Mouse (Mus musculus): ENCODE results near the gene Rpl13.

DNA sequence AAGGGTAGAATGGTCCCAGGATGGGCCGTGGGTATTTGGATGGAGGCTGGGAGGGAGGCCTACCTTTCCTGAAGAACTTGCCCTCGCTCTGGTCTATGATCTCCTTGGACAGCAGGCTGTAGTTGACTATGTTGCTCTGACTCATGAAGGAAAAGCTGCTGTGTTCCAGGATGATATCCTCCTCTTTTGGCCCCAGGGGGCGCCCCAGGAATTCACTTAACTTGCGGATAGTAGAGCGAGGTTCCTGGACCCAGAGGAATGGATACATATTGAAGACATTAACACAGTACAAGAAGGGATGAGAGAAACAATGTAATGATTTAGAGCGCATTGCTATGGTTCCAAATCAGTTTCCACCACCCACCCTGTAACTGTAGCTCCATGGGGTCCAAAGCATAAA is 43.1 kb downstream of the Rpl13 start:
- TF ChIP-seq POLR2A (IDR thresholded peaks at IDR 0.05; ENCODE audit: control insufficient read depth, extremely low read depth, insufficient read depth, low read length, poor library complexity) = no peak
- TF ChIP-seq CTCF (IDR thresholded peaks at IDR 0.05; ENCODE audit: borderline replicate concordance, control insufficient read depth, extremely low read depth, insufficient read depth, low read length, poor library complexity) = no peak

Data from thymus, adult 2 months (tissue).